Comparison of ENCODE assay signal across 32 mouse cellular contexts in genomic region chr2:104064152-104064551, GRCm38 (mm10). TPM values are rescaled to one million over a fixed set of nuclear protein-coding genes. Genes with fewer than 3 reads are reported as not detected.
DNase-seq lines count a peak whose midpoint lies in the region; ATAC-seq and TF ChIP-seq lines count a peak whose summit lies in the region.
"Had no signal": no experiment of that assay in that cellular context is flagged by ENCODE, and none has a peak within 500 bp of the region (broad histone marks: within the 10 kb centered on the region; RNA-seq: fewer than 3 reads in every experiment).

No protein-coding gene starts in this region.

- no peaks in the 10 kb centered on the region for H3K27me3 ChIP-seq in midbrain, embryonic 11.5 days (ENCODE audit: control insufficient read depth, insufficient read depth, low read length)
- H3K27me3 ChIP-seq in midbrain, embryonic 15.5 days (replicated peaks) = no peaks in the 10 kb centered on the region
- H3K27me3 ChIP-seq in liver, embryonic 12.5 days (replicated peaks) = no peaks in the 10 kb centered on the region
- H3K27me3 ChIP-seq in liver, embryonic 14.5 days (ENCODE audit: control insufficient read depth, insufficient read depth, low read length) = no peaks in the 10 kb centered on the region
- H3K27me3 ChIP-seq: embryonic facial prominence, embryonic 12.5 days; embryonic facial prominence, embryonic 15.5 days; heart, embryonic 13.5 days had no signal

- H3K4me3 ChIP-seq in midbrain, embryonic 11.5 days (ENCODE audit: low read depth, low read length) = no peak overlapping the region
- no peak overlapping the region for H3K4me3 ChIP-seq in midbrain, embryonic 15.5 days
- H3K4me3 ChIP-seq in liver, embryonic 12.5 days = no peak overlapping the region
- no peak overlapping the region for H3K4me3 ChIP-seq in liver, embryonic 14.5 days (ENCODE audit: insufficient read depth in 1 of 2, low read depth in 2 of 2, low read length in 2 of 2)
- H3K4me3 ChIP-seq: embryonic facial prominence, embryonic 12.5 days; embryonic facial prominence, embryonic 15.5 days; gastrocnemius, adult 2 months; heart, embryonic 10.5 days; heart, embryonic 13.5 days had no signal

- ATAC-seq in midbrain, embryonic 11.5 days (ENCODE audit: low FRiP score) = no peak
- no peak for ATAC-seq in midbrain, embryonic 15.5 days (replicated peaks)
- peak; percentile 85 for ATAC-seq in liver, embryonic 12.5 days
- peak; percentile 70 for ATAC-seq in liver, embryonic 14.5 days (ENCODE audit: insufficient read depth)
- ATAC-seq: activated CD4-positive, CD25-positive, alpha-beta regulatory T cell, adult 4 months; CD4-positive, CD25-positive, alpha-beta regulatory T cell, adult 4 months; forebrain, embryonic 14.5 days; forebrain, postnatal 0 days; hindbrain, postnatal 0 days had no signal

- H3K4me2 ChIP-seq in midbrain, embryonic 11.5 days = no peak overlapping the region
- no peak overlapping the region for H3K4me2 ChIP-seq in midbrain, embryonic 15.5 days
- no peak overlapping the region for H3K4me2 ChIP-seq in liver, embryonic 12.5 days
- no peak overlapping the region for H3K4me2 ChIP-seq in liver, embryonic 14.5 days (ENCODE audit: low read depth)
- H3K4me2 ChIP-seq: embryonic facial prominence, embryonic 12.5 days; embryonic facial prominence, embryonic 15.5 days; heart, embryonic 13.5 days; hindbrain, embryonic 14.5 days had no signal

- no peak for TF ChIP-seq EP300 in liver, embryonic 14.5 days (IDR thresholded peaks at IDR 0.05; ENCODE audit: low read depth)

- H3K27ac ChIP-seq in midbrain, embryonic 11.5 days (ENCODE audit: low read depth, low read length) = no peak overlapping the region
- H3K27ac ChIP-seq in midbrain, embryonic 15.5 days = no peak overlapping the region
- H3K27ac ChIP-seq in liver, embryonic 12.5 days = no peak overlapping the region
- no peak overlapping the region for H3K27ac ChIP-seq in liver, embryonic 14.5 days
- H3K27ac ChIP-seq: embryonic facial prominence, embryonic 12.5 days; embryonic facial prominence, embryonic 15.5 days; gastrocnemius, adult 2 months; heart, embryonic 10.5 days; heart, embryonic 13.5 days; hindbrain, embryonic 14.5 days; hindbrain, postnatal 0 days had no signal

- no peaks in the 10 kb centered on the region for H3K9me3 ChIP-seq in midbrain, embryonic 11.5 days (ENCODE audit: control insufficient read depth, low read length)
- no peaks in the 10 kb centered on the region for H3K9me3 ChIP-seq in midbrain, embryonic 15.5 days
- no peaks in the 10 kb centered on the region for H3K9me3 ChIP-seq in liver, embryonic 12.5 days (replicated peaks)
- H3K9me3 ChIP-seq in liver, embryonic 14.5 days (ENCODE audit: control insufficient read depth, low read length) = no peaks in the 10 kb centered on the region
- H3K9me3 ChIP-seq: embryonic facial prominence, embryonic 12.5 days; embryonic facial prominence, embryonic 15.5 days; heart, embryonic 10.5 days; heart, embryonic 13.5 days had no signal

- WGBS in midbrain, embryonic 11.5 days = 78% methylated on average over 2 of the region's 2 CpGs
- WGBS in midbrain, embryonic 15.5 days = 88% methylated on average over 2 of the region's 2 CpGs
- WGBS in liver, embryonic 12.5 days (ENCODE audit: insufficient replicate concordance) = 58% methylated on average over 2 of the region's 2 CpGs
- WGBS in liver, embryonic 14.5 days (ENCODE audit: insufficient replicate concordance) = 52% methylated on average over 2 of the region's 2 CpGs

- DNase-seq in midbrain, embryonic 11.5 days (ENCODE audit: low spot score, missing footprints) = peak; percentile 44
- DNase-seq in liver, embryonic 14.5 days (ENCODE audit: low read depth in 3 of 3, low spot score in 3 of 3) = peak in 1 of 3 experiments; percentile 37
- DNase-seq in yolk sac, embryonic 10.5 days (ENCODE audit: low spot score) = no peak
- no peak for DNase-seq in kidney, postnatal 10 days
- DNase-seq: adrenal gland, adult 8-10 months; adrenal gland, postnatal 25 days; cerebellum, adult 18-20 months; cerebellum, adult 9-10 months; cerebellum, postnatal 14 days; forebrain, postnatal 0 days; gastrocnemius, adult 2 months; gastrocnemius, postnatal 14 days; heart, adult 18-20 months; heart, postnatal 14 days; heart, postnatal 4 days had no signal

- no peaks in the 10 kb centered on the region for H3K36me3 ChIP-seq in midbrain, embryonic 11.5 days (ENCODE audit: control insufficient read depth, insufficient read depth, low read length)
- H3K36me3 ChIP-seq in midbrain, embryonic 15.5 days (replicated peaks) = peaks cover 15% of the 10 kb centered on the region
- peaks cover 32% of the 10 kb centered on the region for H3K36me3 ChIP-seq in liver, embryonic 12.5 days
- H3K36me3 ChIP-seq in liver, embryonic 14.5 days (replicated peaks; ENCODE audit: control insufficient read depth, insufficient read depth, low read depth) = peaks cover 24% of the 10 kb centered on the region
- H3K36me3 ChIP-seq: embryonic facial prominence, embryonic 12.5 days had no signal

- no peak overlapping the region for H3K9ac ChIP-seq in midbrain, embryonic 11.5 days (ENCODE audit: low read length)
- H3K9ac ChIP-seq in midbrain, embryonic 15.5 days = no peak overlapping the region
- no peak overlapping the region for H3K9ac ChIP-seq in liver, embryonic 12.5 days
- H3K9ac ChIP-seq in liver, embryonic 14.5 days (replicated peaks) = no peak overlapping the region
- H3K9ac ChIP-seq: embryonic facial prominence, embryonic 12.5 days; embryonic facial prominence, embryonic 15.5 days; forebrain, postnatal 0 days; heart, embryonic 13.5 days; hindbrain, embryonic 14.5 days had no signal

- no peaks in the 10 kb centered on the region for H3K4me1 ChIP-seq in midbrain, embryonic 11.5 days (ENCODE audit: control insufficient read depth, insufficient read depth, low read length)
- no peaks in the 10 kb centered on the region for H3K4me1 ChIP-seq in midbrain, embryonic 15.5 days
- H3K4me1 ChIP-seq in liver, embryonic 12.5 days = peaks cover 44% of the 10 kb centered on the region
- H3K4me1 ChIP-seq in liver, embryonic 14.5 days (replicated peaks; ENCODE audit: control insufficient read depth in 2 of 2, insufficient read depth in 2 of 2, low read length in 1 of 2) = peaks cover 12 to 27% of the 10 kb centered on the region in 2 experiments
- H3K4me1 ChIP-seq: embryonic facial prominence, embryonic 12.5 days; embryonic facial prominence, embryonic 15.5 days; heart, embryonic 10.5 days had no signal

- no peak for TF ChIP-seq CTCF in liver, embryonic 14.5 days (IDR thresholded peaks at IDR 0.05; ENCODE audit: low read depth)

RNA-seq across cellular contexts. Expression of gene Gm10912, which starts 1.5 kb away (rescaled TPM):
- not detected in 2 replicates for polyA plus RNA-seq in midbrain, embryonic 11.5 days (2014; fragmentation: Nextera tagmentation; extraction: Ambion mirVana)
- polyA plus RNA-seq in midbrain, embryonic 15.5 days (2015; fragmentation: Nextera tagmentation; extraction: Ambion mirVana) = not detected in 2 replicates
- polyA plus RNA-seq in liver, embryonic 12.5 days (2016; fragmentation: Nextera tagmentation; extraction: Ambion mirVana) = not detected in 2 replicates
- polyA plus RNA-seq in liver, embryonic 14.5 days (2012; rRNA removed) = 0.03 and 0.06 TPM in 2 replicates
- polyA plus RNA-seq in liver, embryonic 14.5 days (2014; fragmentation: Nextera tagmentation; extraction: Ambion mirVana) = not detected in 2 replicates
- polyA plus RNA-seq: activated CD4-positive, CD25-positive, alpha-beta regulatory T cell, adult 4 months; C2C12; embryonic facial prominence, embryonic 12.5 days; forebrain, embryonic 11.5 days; forebrain, embryonic 14.5 days; forebrain, postnatal 0 days; heart, embryonic 10.5 days; heart, embryonic 13.5 days; heart, embryonic 16.5 days; hindbrain, embryonic 11.5 days; hindbrain, embryonic 14.5 days; hindbrain, postnatal 0 days had no signal

RNA-seq across cellular contexts. Expression of gene Gm10799, which starts 4.2 kb away (rescaled TPM):
- polyA plus RNA-seq in midbrain, embryonic 11.5 days (2014; fragmentation: Nextera tagmentation; extraction: Ambion mirVana) = not detected in 2 replicates
- polyA plus RNA-seq in midbrain, embryonic 15.5 days (2015; fragmentation: Nextera tagmentation; extraction: Ambion mirVana) = not detected in 2 replicates
- polyA plus RNA-seq in liver, embryonic 12.5 days (2016; fragmentation: Nextera tagmentation; extraction: Ambion mirVana) = not detected in 2 replicates
- not detected in 2 replicates for polyA plus RNA-seq in liver, embryonic 14.5 days (2012; rRNA removed)
- polyA plus RNA-seq in liver, embryonic 14.5 days (2014; fragmentation: Nextera tagmentation; extraction: Ambion mirVana) = not detected in 2 replicates
- polyA plus RNA-seq: activated CD4-positive, CD25-positive, alpha-beta regulatory T cell, adult 4 months; brain, embryonic 14.5 days; C2C12; CD4-positive, CD25-positive, alpha-beta regulatory T cell, adult 4 months; embryonic facial prominence, embryonic 12.5 days; embryonic facial prominence, embryonic 15.5 days; forebrain, embryonic 11.5 days; forebrain, embryonic 14.5 days; forebrain, postnatal 0 days; frontal cortex, adult 2 months; heart, embryonic 10.5 days; heart, embryonic 13.5 days; heart, embryonic 16.5 days; hindbrain, embryonic 11.5 days; hindbrain, embryonic 14.5 days; hindbrain, postnatal 0 days had no signal

RNA-seq across cellular contexts. Expression of gene Cd59b, which starts 5.5 kb away (rescaled TPM):
- polyA plus RNA-seq in midbrain, embryonic 11.5 days (2014; fragmentation: Nextera tagmentation; extraction: Ambion mirVana) = 1.9 and 5.6 TPM in 2 replicates
- 0.92 and 1.2 TPM in 2 replicates for polyA plus RNA-seq in midbrain, embryonic 15.5 days (2015; fragmentation: Nextera tagmentation; extraction: Ambion mirVana)
- polyA plus RNA-seq in liver, embryonic 12.5 days (2016; fragmentation: Nextera tagmentation; extraction: Ambion mirVana) = 10.4 and 13.2 TPM in 2 replicates
- polyA plus RNA-seq in liver, embryonic 14.5 days (2012; rRNA removed) = 9.3 and 12.2 TPM in 2 replicates
- 14.3 and 16.6 TPM in 2 replicates for polyA plus RNA-seq in liver, embryonic 14.5 days (2014; fragmentation: Nextera tagmentation; extraction: Ambion mirVana)
- polyA plus RNA-seq: activated CD4-positive, CD25-positive, alpha-beta regulatory T cell, adult 4 months; C2C12 had no signal

RNA-seq across cellular contexts. Expression of gene Cd59a, which starts 31.4 kb away (rescaled TPM):
- polyA plus RNA-seq in midbrain, embryonic 11.5 days (2014; fragmentation: Nextera tagmentation; extraction: Ambion mirVana) = 29.2 and 31.2 TPM in 2 replicates
- 11.8 and 12.4 TPM in 2 replicates for polyA plus RNA-seq in midbrain, embryonic 15.5 days (2015; fragmentation: Nextera tagmentation; extraction: Ambion mirVana)
- polyA plus RNA-seq in liver, embryonic 12.5 days (2016; fragmentation: Nextera tagmentation; extraction: Ambion mirVana) = 71.2 and 76.7 TPM in 2 replicates
- 29.4 and 41.3 TPM in 2 replicates for polyA plus RNA-seq in liver, embryonic 14.5 days (2012; rRNA removed)
- 88.5 and 94.7 TPM in 2 replicates for polyA plus RNA-seq in liver, embryonic 14.5 days (2014; fragmentation: Nextera tagmentation; extraction: Ambion mirVana)

RNA-seq across cellular contexts. Expression of gene 4931422A03Rik, which starts 36.0 kb away (rescaled TPM):
- 1.1 and 1.5 TPM in 2 replicates for polyA plus RNA-seq in midbrain, embryonic 11.5 days (2014; fragmentation: Nextera tagmentation; extraction: Ambion mirVana)
- 3.7 and 3.8 TPM in 2 replicates for polyA plus RNA-seq in midbrain, embryonic 15.5 days (2015; fragmentation: Nextera tagmentation; extraction: Ambion mirVana)
- 2.1 and 2.4 TPM in 2 replicates for polyA plus RNA-seq in liver, embryonic 12.5 days (2016; fragmentation: Nextera tagmentation; extraction: Ambion mirVana)
- polyA plus RNA-seq in liver, embryonic 14.5 days (2012; rRNA removed) = not detected in 2 replicates
- 0.52 and 0.86 TPM in 2 replicates for polyA plus RNA-seq in liver, embryonic 14.5 days (2014; fragmentation: Nextera tagmentation; extraction: Ambion mirVana)
- polyA plus RNA-seq: frontal cortex, adult 2 months had no signal

Comparison
In these comparisons a context has a peak if more than half of its experiments do, and no peak if none do; other contexts are left out.
1. ATAC-seq: peak in liver, embryonic 12.5 days (single experiment) and liver, embryonic 14.5 days (single experiment); none in midbrain, embryonic 11.5 days (single experiment) and midbrain, embryonic 15.5 days (single experiment).